Mouse (Mus musculus) ES-Bruce4 (cell line): ENCODE results near the gene Zfp511. TPM values are rescaled to one million over a fixed set of nuclear protein-coding genes. Genes with fewer than 3 reads are reported as not detected.

Experiments used
- H3K27ac ChIP-seq: 2 replicates; pipeline ENCODE4 v1.5.1; 2012; ENCODE audit warnings: low read length, inconsistent platforms; ENCODE audit not compliant: insufficient read depth
- H3K27me3 ChIP-seq: 2 replicates; pipeline ENCODE4 v1.6.1; 2012; ENCODE audit warnings: mild to moderate bottlenecking, low read length, inconsistent platforms; ENCODE audit not compliant: control insufficient read depth, poor library complexity, insufficient read depth, severe bottlenecking
- H3K36me3 ChIP-seq: 2 replicates; pipeline ENCODE4 v1.6.1; 2012; ENCODE audit warnings: inconsistent platforms, mild to moderate bottlenecking, low read length, moderate library complexity; ENCODE audit not compliant: control insufficient read depth, poor library complexity, insufficient read depth, severe bottlenecking
- H3K4me1 ChIP-seq: one replicate; pipeline ENCODE4 v1.8.1; 2011; ENCODE audit warnings: low read length; ENCODE audit not compliant: control insufficient read depth, insufficient read depth
- H3K4me3 ChIP-seq: 2 replicates; pipeline ENCODE4 v1.5.1; 2011; ENCODE audit warnings: low read depth, mild to moderate bottlenecking, low read length
- H3K9ac ChIP-seq: 2 replicates; pipeline ENCODE4 v1.6.1; 2012; ENCODE audit warnings: low read depth, mild to moderate bottlenecking, inconsistent platforms; ENCODE audit not compliant: poor library complexity, severe bottlenecking
- H3K9me3 ChIP-seq: replicated peaks from 2 replicates; pipeline ENCODE4 v1.6.1; 2012; ENCODE audit warnings: mild to moderate bottlenecking, low read length, inconsistent platforms; ENCODE audit not compliant: control insufficient read depth, poor library complexity, insufficient read depth, severe bottlenecking
- CTCF ChIP-seq: IDR thresholded peaks from one replicate; pipeline ENCODE4 v1.8.1; 2011; ENCODE audit warnings: low read depth, low read length
- EP300 ChIP-seq: IDR thresholded peaks from 2 replicates; pipeline ENCODE4 v1.6.1; 2011; ENCODE audit warnings: low read depth, low read length; ENCODE audit not compliant: insufficient read depth
- POLR2A ChIP-seq: IDR thresholded peaks from one replicate; pipeline ENCODE4 v1.8.1; 2011; ENCODE audit warnings: low read length; ENCODE audit not compliant: insufficient read depth
- polyA plus RNA-seq: library from polyadenylated mRNA; stranded (reverse); fragments of >200 nt; gene quantifications from 2 replicates; pipeline ENCODE4 v1.2.4, GENCODE M21; 2011; ENCODE audit warnings: low read depth; ENCODE audit not compliant: missing spikeins, insufficient read depth, insufficient read length

The Zfp511 gene
- polyA plus RNA-seq, 1 experiment = 25.4 TPM

DNA sequence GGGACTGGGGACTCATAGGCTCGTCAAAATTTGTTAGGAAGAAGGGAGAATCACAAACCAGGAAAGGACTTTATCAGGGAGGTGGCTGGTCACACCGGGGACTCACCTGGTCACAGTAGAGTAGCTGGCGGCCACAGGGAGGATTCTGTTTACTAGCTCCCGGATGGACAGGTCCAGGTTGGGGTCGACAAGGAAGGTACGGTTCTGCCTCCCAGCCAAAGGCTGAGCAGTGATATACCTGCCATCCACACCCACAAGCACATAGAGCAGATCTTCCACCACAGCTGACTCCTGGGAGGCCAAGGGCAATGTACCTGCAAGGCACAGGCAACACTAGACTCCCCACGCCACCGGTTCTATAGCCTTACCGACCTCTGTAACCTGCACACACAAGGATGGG, 28.4 kb upstream of the Zfp511 start:
- TF ChIP-seq POLR2A (no peak), CTCF (no peak), EP300 (no peak)

DNA sequence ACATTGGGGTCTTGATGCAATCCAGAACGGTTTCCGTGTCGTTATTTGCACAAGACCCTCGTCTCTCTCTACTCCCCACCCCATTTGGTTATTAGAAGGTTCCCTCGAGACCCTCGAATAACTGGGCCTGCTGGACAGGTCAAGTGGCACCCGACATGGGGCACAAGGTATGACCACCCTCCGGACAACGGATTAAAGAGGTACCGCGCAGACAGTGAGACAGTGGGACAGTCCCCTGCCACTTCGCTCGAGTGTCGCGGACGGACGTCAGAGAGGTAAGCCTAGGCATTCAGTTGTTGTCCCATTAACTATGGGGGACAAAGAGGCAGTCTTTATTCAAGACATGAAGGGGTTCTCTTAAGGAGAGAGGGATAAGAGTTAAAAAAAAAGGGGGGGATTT, 24.9 kb upstream of the Zfp511 start:
- no peak for TF ChIP-seq POLR2A
- TF ChIP-seq CTCF = no peak
- no peak for TF ChIP-seq EP300

More for the DNA sequence above, 28.4 kb upstream of the Zfp511 start:
- Histone ChIP-seq H3K9ac (no peak overlapping the region), H3K27ac (no peak overlapping the region), H3K27me3 (no peaks in the 10 kb centered on the region), H3K9me3 (no peaks in the 10 kb centered on the region), H3K4me1 (no peaks in the 10 kb centered on the region), H3K4me3 (no peak overlapping the region), H3K36me3 (peaks cover 6% of the 10 kb centered on the region; the same call in 1 of the 2 replicates)

DNA sequence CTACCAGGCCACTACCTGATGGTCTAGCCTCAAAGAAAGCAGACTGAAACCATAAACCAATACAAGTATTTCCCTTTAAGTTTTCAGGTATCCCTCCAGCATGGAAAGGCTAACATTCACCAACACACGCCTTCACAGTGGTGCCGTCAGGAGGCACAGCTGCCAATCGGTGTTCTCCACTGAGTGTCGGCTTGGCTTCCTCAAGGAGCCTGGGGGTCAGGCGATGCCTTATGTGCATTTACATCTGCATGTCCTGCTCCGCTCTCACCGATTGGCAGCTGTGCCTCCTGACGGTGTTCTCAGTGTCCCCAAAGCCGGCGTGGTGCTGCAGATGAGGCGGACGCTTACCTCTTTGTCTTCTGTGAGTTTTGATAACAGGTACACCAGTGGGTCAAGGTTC, 4.4 kb upstream of the Zfp511 start:
- Histone ChIP-seq H3K27ac (no peak overlapping the region), H3K9ac (no peak overlapping the region), H3K27me3 (no peaks in the 10 kb centered on the region), H3K4me1 (no peaks in the 10 kb centered on the region), H3K36me3 (peaks cover 29% of the 10 kb centered on the region), H3K9me3 (no peaks in the 10 kb centered on the region), H3K4me3 (no peak overlapping the region)
- TF ChIP-seq POLR2A = no peak
- TF ChIP-seq EP300 = no peak
- TF ChIP-seq CTCF = no peak

More for the DNA sequence above, 24.9 kb upstream of the Zfp511 start:
- H3K9me3 ChIP-seq = peaks cover 8% of the 10 kb centered on the region; the same call in 1 of the 2 replicates
- no peaks in the 10 kb centered on the region for H3K4me1 ChIP-seq
- no peak overlapping the region for H3K4me3 ChIP-seq
- no peak overlapping the region for H3K9ac ChIP-seq
- H3K27me3 ChIP-seq = no peaks in the 10 kb centered on the region
- 0 out of 2 replicates have a peak, but pooled peaks cover under 1% of the 10 kb centered on the region for H3K36me3 ChIP-seq
- no peak overlapping the region for H3K27ac ChIP-seq

DNA sequence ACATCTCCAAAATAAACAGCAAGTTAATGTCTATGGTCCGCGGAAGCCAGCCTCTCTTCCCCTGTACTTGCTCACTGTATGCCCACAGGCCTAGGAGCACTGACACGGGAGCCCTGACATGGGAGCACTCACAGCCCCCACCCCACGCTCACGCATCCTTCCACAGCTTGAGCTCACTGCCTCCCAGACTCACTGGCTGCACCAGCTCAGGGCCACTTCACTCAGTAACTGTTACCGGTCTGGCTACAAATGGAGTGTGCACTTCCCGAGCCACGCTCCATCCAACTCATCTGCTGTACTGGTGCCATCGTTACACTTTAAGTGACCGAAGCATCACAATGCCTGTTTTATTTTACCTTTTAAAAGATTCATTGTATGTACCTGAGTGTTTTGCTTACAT, 3.8 kb upstream of the Zfp511 start:
- no peak for TF ChIP-seq EP300
- TF ChIP-seq POLR2A = no peak
- no peak for TF ChIP-seq CTCF
- no peaks in the 10 kb centered on the region for H3K27me3 ChIP-seq
- no peaks in the 10 kb centered on the region for H3K9me3 ChIP-seq
- peaks cover 29% of the 10 kb centered on the region for H3K36me3 ChIP-seq
- no peak overlapping the region for H3K4me3 ChIP-seq
- H3K4me1 ChIP-seq = no peaks in the 10 kb centered on the region
- no peak overlapping the region for H3K27ac ChIP-seq
- no peak overlapping the region for H3K9ac ChIP-seq

DNA sequence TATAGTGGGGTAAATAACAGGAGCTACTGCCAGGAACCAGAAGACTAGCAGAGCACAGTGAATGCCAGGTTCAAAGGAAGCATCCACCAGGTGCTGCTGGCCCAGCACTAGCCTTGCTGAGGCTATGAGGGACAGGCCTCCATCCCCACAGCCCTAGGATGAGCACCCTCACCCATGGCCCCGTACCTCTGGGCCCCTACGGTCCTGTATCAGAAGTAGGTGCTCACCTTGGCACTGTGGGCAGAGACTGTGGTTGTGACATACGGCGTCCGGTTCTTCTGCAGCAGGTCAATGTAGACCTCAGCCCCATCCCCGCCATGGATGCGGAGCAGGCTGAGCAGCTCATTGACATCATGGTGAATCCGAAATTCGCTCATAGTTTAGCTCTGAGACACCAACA, 2.8 kb upstream of the Zfp511 start:
- no peaks in the 10 kb centered on the region for H3K9me3 ChIP-seq
- no peak overlapping the region for H3K4me3 ChIP-seq
- H3K4me1 ChIP-seq = no peaks in the 10 kb centered on the region
- H3K27ac ChIP-seq = no peak overlapping the region
- TF ChIP-seq POLR2A (no peak), CTCF (no peak), EP300 (no peak)
- H3K9ac ChIP-seq = no peak overlapping the region
- H3K27me3 ChIP-seq = no peaks in the 10 kb centered on the region
- H3K36me3 ChIP-seq = peaks cover 24% of the 10 kb centered on the region

DNA sequence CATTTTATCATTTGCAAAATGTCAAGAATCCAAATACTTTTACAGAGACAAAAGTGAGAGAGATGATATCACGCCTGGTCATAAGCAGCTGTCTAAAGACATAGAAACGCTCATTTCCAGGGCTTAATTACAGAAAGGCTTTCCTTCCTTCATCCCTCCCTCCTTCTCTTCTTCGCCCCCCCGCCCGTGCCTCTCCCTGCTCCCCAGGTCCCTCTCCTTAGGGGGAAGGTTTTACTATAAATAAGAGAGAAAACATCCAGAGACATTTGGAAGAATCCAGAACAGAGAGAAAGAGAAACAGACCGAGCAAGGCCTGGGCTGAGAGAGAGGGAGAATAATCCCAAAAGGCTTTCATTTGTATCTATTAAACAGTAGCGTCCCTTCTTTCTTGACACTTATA, 735 bp upstream of the Zfp511 start:
- peak overlapping the region; percentile 76 for H3K9ac ChIP-seq
- H3K27ac ChIP-seq = no peak overlapping the region
- H3K4me3 ChIP-seq = peak overlapping the region; percentile 77
- no peaks in the 10 kb centered on the region for H3K27me3 ChIP-seq
- H3K9me3 ChIP-seq = no peaks in the 10 kb centered on the region
- TF ChIP-seq CTCF = no peak
- no peak for TF ChIP-seq POLR2A
- no peak for TF ChIP-seq EP300
- no peaks in the 10 kb centered on the region for H3K4me1 ChIP-seq
- H3K36me3 ChIP-seq = 0 out of 2 replicates have a peak, but pooled peaks cover 7% of the 10 kb centered on the region
